Mouse (Mus musculus) cerebellum, postnatal 10 days (tissue): ENCODE results near the gene Sprn.

ENCODE experiments used
- DNase-seq, 2 experiments: peaks; one replicate each; pipeline ENCODE4 v3.0.0; 2021; ENCODE audit warnings: mixed read lengths in 2 of 2

The Sprn gene

GRCm38 (mm10) chr7:140154218-140154927, at the start of gene Sprn:
Gene Sprn, minus strand, starts transcription at chr7:140154877.
- peak; percentile 80 to 85 for DNase-seq

GRCm38 (mm10) chr7:140201090-140201489, 46.4 kb upstream of the Sprn start:
- no peak for DNase-seq

- DNase-seq = no peak
These were observed 41.3 kb upstream of the Sprn start for GRCm38 (mm10) chr7:140196002-140196401.

- DNase-seq = no peak
These were observed 39.4 kb upstream of the Sprn start for GRCm38 (mm10) chr7:140194031-140194430.

- DNase-seq = no peak
These were observed 38.2 kb upstream of the Sprn start for GRCm38 (mm10) chr7:140192851-140193250.

GRCm38 (mm10) chr7:140192445-140192844, 37.8 kb upstream of the Sprn start:
- DNase-seq = no peak

GRCm38 (mm10) chr7:140190435-140190834, 35.8 kb upstream of the Sprn start:
- no peak for DNase-seq

GRCm38 (mm10) chr7:140188391-140189328, 34.0 kb upstream of the Sprn start:
- peak in 1 of 2 experiments; percentile 53 for DNase-seq

GRCm38 (mm10) chr7:140187721-140188390, 33.2 kb upstream of the Sprn start:
- DNase-seq = no peak

- DNase-seq = peak; percentile 22 to 23
These were observed 32.3 kb upstream of the Sprn start for GRCm38 (mm10) chr7:140186646-140187620.

GRCm38 (mm10) chr7:140184206-140184605, 29.5 kb upstream of the Sprn start:
- no peak for DNase-seq

- DNase-seq = no peak
These were observed 26.0 kb upstream of the Sprn start for GRCm38 (mm10) chr7:140180692-140181091.

- DNase-seq = no peak
These were observed 24.5 kb upstream of the Sprn start for GRCm38 (mm10) chr7:140179176-140179575.

GRCm38 (mm10) chr7:140172936-140173335, 18.3 kb upstream of the Sprn start, which contains the start of gene Olfr523:
Gene Olfr523, plus strand, starts transcription at chr7:140173217.
- DNase-seq = peak; percentile 80 to 86

GRCm38 (mm10) chr7:140170863-140171262, 16.2 kb upstream of the Sprn start:
- DNase-seq = no peak

GRCm38 (mm10) chr7:140169386-140169785, 14.7 kb upstream of the Sprn start:
- no peak for DNase-seq

GRCm38 (mm10) chr7:140167950-140168349, 13.3 kb upstream of the Sprn start:
- no peak for DNase-seq

- no peak for DNase-seq
These were observed 10.0 kb upstream of the Sprn start, which contains the start of gene Olfr522 for GRCm38 (mm10) chr7:140164664-140165063. Gene Olfr522, minus strand, starts transcription at chr7:140164764.

- DNase-seq = no peak
These were observed 5.7 kb upstream of the Sprn start for GRCm38 (mm10) chr7:140160363-140160762.

- DNase-seq = no peak
These were observed 854 bp downstream of the Sprn start for GRCm38 (mm10) chr7:140153829-140154217.

GRCm38 (mm10) chr7:140153383-140153782, 1.3 kb downstream of the Sprn start:
- DNase-seq = peak; percentile 85 to 87

- no peak for DNase-seq
These were observed 10.1 kb downstream of the Sprn start for GRCm38 (mm10) chr7:140144550-140144949.
